Mouse (Mus musculus) heart, embryonic 14.5 days (tissue): ENCODE measurements at regions not wholly inside any gene's neighbourhood (a gene's known extent, or its start where the extent isn't known, plus 50 kb on each side); places are given as distances from the start of the nearest gene placed in this dataset.

ENCODE experiments used
- ATAC-seq: fragments of 200-750 bp; cut with Nextera tagmentation; 2 replicates; pipeline ENCODE4 v1.8.0; 2017; ENCODE audit warnings: low read depth, moderate TSS enrichment; ENCODE audit not compliant: insufficient number of reproducible peaks, insufficient read depth, low FRiP score
- H3K27ac ChIP-seq, 2 experiments: fragments of 200-500 bp in 1 of 2; fragments of 300-500 bp in 1 of 2; sonication (generic) in 1 of 2; replicated peaks in 1 of 2; 2 replicates each; pipeline ENCODE4 v1.5.1; 2012 to 2014; ENCODE audit warnings: low read depth in 2 of 2, low read length in 2 of 2, control low read depth in 1 of 2, mild to moderate bottlenecking in 1 of 2, mixed read lengths in 1 of 2; ENCODE audit not compliant: control insufficient read depth in 1 of 2, insufficient read depth in 1 of 2
- H3K27me3 ChIP-seq: fragments of 300-500 bp; sonication (generic); 2 replicates; pipeline ENCODE4 v1.6.1; 2014; ENCODE audit warnings: mild to moderate bottlenecking, low read length, control low read depth; ENCODE audit not compliant: control insufficient read depth, insufficient read depth
- H3K36me3 ChIP-seq: fragments of 300-500 bp; sonication (generic); 2 replicates; pipeline ENCODE4 v1.6.1; 2014; ENCODE audit warnings: mild to moderate bottlenecking, control low read depth, low read length, mixed read lengths; ENCODE audit not compliant: control insufficient read depth, insufficient read depth
- H3K4me1 ChIP-seq, 2 experiments: fragments of 200-500 bp in 1 of 2; fragments of 300-500 bp in 1 of 2; sonication (generic) in 1 of 2; 2 replicates each; pipeline ENCODE4 v1.6.1; 2012 to 2014; ENCODE audit warnings: low read length in 2 of 2, control low read depth in 1 of 2, mixed read lengths in 1 of 2; ENCODE audit not compliant: control insufficient read depth in 2 of 2, insufficient read depth in 2 of 2
- H3K4me2 ChIP-seq: fragments of 300-500 bp; sonication (generic); 2 replicates; pipeline ENCODE4 v1.6.1; 2014; ENCODE audit warnings: mild to moderate bottlenecking, low read length
- H3K4me3 ChIP-seq, 2 experiments: fragments of 200-500 bp in 1 of 2; fragments of 300-500 bp in 1 of 2; sonication (generic) in 1 of 2; 2 replicates each; pipeline ENCODE4 v1.5.1; 2012 to 2014; ENCODE audit warnings: low read length in 2 of 2, mild to moderate bottlenecking in 2 of 2, control low read depth in 1 of 2, low read depth in 1 of 2, moderate library complexity in 1 of 2; ENCODE audit not compliant: control insufficient read depth in 1 of 2, insufficient read depth in 1 of 2
- H3K9ac ChIP-seq: fragments of 300-500 bp; sonication (generic); 2 replicates; pipeline ENCODE4 v1.6.1; 2014; ENCODE audit warnings: mild to moderate bottlenecking, low read length
- H3K9me3 ChIP-seq: fragments of 300-500 bp; sonication (generic); 2 replicates; pipeline ENCODE4 v1.6.1; 2016; ENCODE audit warnings: low read length, control low read depth; ENCODE audit not compliant: control insufficient read depth
- WGBS: fragments of 180-500 bp; shearing (Covaris S2); extraction: QIAGEN DNeasy Blood & Tissue Kit; methylation state at CpG from one replicate; pipeline ENCODE4 v1.1.7; 2014; 5-methylcytosine and 5-hydroxymethylcytosine counted together

- WGBS = 42% methylated on average over 4 of the region's 4 CpGs
Observed at GRCm38 (mm10) chr7:71230901-71231477, 120.3 kb downstream of the Gm10295 start.

GRCm38 (mm10) chr7:71229183-71229582 lies 122.1 kb downstream of the Gm10295 start:
- Histone ChIP-seq H3K27ac (peak overlapping the region in 1 of 2 experiments; percentile 33; a peak in 1 of 4 replicates), H3K9ac (no peak overlapping the region), H3K36me3 (no peaks in the 10 kb centered on the region), H3K4me2 (no peak overlapping the region), H3K9me3 (no peaks in the 10 kb centered on the region), H3K27me3 (0 out of 2 replicates have a peak, but pooled peaks cover 3% of the 10 kb centered on the region), H3K4me1 (peaks cover 9 to 14% of the 10 kb centered on the region in 2 experiments; a peak in 3 of 4 replicates), H3K4me3 (no peak overlapping the region)
- ATAC-seq = no peak
- WGBS = 41% methylated on average over 3 of the region's 3 CpGs

More at GRCm38 (mm10) chr7:71230901-71231477, 120.3 kb downstream of the Gm10295 start:
- Histone ChIP-seq H3K4me1 (peaks cover 9 to 14% of the 10 kb centered on the region in 2 experiments; a peak in 3 of 4 replicates), H3K9ac (no peak overlapping the region), H3K9me3 (no peaks in the 10 kb centered on the region), H3K36me3 (no peaks in the 10 kb centered on the region), H3K27me3 (no peaks in the 10 kb centered on the region), H3K27ac (peak overlapping the region; percentile 40 to 70; a peak in 3 of 4 replicates), H3K4me2 (no peak overlapping the region), H3K4me3 (no peak overlapping the region)
- peak; percentile 87 for ATAC-seq

- Histone ChIP-seq H3K9me3 (no peaks in the 10 kb centered on the region), H3K27ac (no peak overlapping the region), H3K27me3 (0 out of 2 replicates have a peak, but pooled peaks cover 3% of the 10 kb centered on the region), H3K4me2 (no peak overlapping the region), H3K4me3 (no peak overlapping the region), H3K9ac (no peak overlapping the region), H3K36me3 (no peaks in the 10 kb centered on the region), H3K4me1 (no peaks in the 10 kb centered on the region)
- WGBS = 87% methylated on average over 9 of the region's 9 CpGs
- ATAC-seq = no peak
Observed at GRCm38 (mm10) chr7:71224320-71224865, 126.9 kb downstream of the Gm10295 start.

GRCm38 (mm10) chr7:71223513-71224319 lies 127.6 kb downstream of the Gm10295 start:
- Histone ChIP-seq H3K9me3 (no peaks in the 10 kb centered on the region), H3K36me3 (no peaks in the 10 kb centered on the region), H3K4me3 (no peak overlapping the region), H3K9ac (no peak overlapping the region), H3K27me3 (0 out of 2 replicates have a peak, but pooled peaks cover 3% of the 10 kb centered on the region), H3K4me1 (no peaks in the 10 kb centered on the region), H3K27ac (no peak overlapping the region), H3K4me2 (no peak overlapping the region)
- ATAC-seq = no peak
- WGBS = 78% methylated on average over 17 of the region's 17 CpGs

- H3K4me3 ChIP-seq = no peak overlapping the region
- H3K4me1 ChIP-seq = no peaks in the 10 kb centered on the region
- WGBS = 72% methylated on average over 7 of the region's 7 CpGs
- no peaks in the 10 kb centered on the region for H3K27me3 ChIP-seq
- H3K27ac ChIP-seq = no peak overlapping the region; a peak in 1 of 4 replicates
- H3K4me2 ChIP-seq = no peak overlapping the region
- ATAC-seq = no peak
- no peaks in the 10 kb centered on the region for H3K9me3 ChIP-seq
- H3K9ac ChIP-seq = no peak overlapping the region
- no peaks in the 10 kb centered on the region for H3K36me3 ChIP-seq
Observed at GRCm38 (mm10) chr7:71217344-71217743, 133.9 kb downstream of the Gm10295 start.

GRCm38 (mm10) chr7:71216808-71217207 lies 134.5 kb downstream of the Gm10295 start:
- Histone ChIP-seq H3K4me1 (no peaks in the 10 kb centered on the region), H3K9me3 (no peaks in the 10 kb centered on the region), H3K4me3 (no peak overlapping the region), H3K27ac (no peak overlapping the region), H3K27me3 (no peaks in the 10 kb centered on the region), H3K36me3 (no peaks in the 10 kb centered on the region), H3K9ac (no peak overlapping the region), H3K4me2 (no peak overlapping the region)
- no peak for ATAC-seq
- WGBS = 14% methylated on average over 2 of the region's 2 CpGs

GRCm38 (mm10) chr7:71214500-71215055 lies 136.7 kb downstream of the Gm10295 start:
- no peak overlapping the region for H3K4me2 ChIP-seq
- no peaks in the 10 kb centered on the region for H3K36me3 ChIP-seq
- no peak overlapping the region for H3K4me3 ChIP-seq
- 76% methylated on average over 13 of the region's 13 CpGs for WGBS
- no peak overlapping the region for H3K27ac ChIP-seq
- no peaks in the 10 kb centered on the region for H3K27me3 ChIP-seq
- H3K9ac ChIP-seq = no peak overlapping the region
- ATAC-seq = no peak
- H3K9me3 ChIP-seq = no peaks in the 10 kb centered on the region
- no peaks in the 10 kb centered on the region for H3K4me1 ChIP-seq
